Mouse (Mus musculus) cerebellum, postnatal 36 days (tissue): ENCODE measurements around the gene Olfr691.
"Not testable (repeated sequence)": the region's sequence is repeated elsewhere in the genome, so short reads cannot be mapped to it uniquely, and the experiment has no call there.

Source experiments
- DNase-seq, 2 experiments: peaks; one replicate each; pipeline ENCODE4 v3.0.0; 2021 to 2022; ENCODE audit warnings: mixed read lengths in 2 of 2

Gene Olfr691

DNA sequence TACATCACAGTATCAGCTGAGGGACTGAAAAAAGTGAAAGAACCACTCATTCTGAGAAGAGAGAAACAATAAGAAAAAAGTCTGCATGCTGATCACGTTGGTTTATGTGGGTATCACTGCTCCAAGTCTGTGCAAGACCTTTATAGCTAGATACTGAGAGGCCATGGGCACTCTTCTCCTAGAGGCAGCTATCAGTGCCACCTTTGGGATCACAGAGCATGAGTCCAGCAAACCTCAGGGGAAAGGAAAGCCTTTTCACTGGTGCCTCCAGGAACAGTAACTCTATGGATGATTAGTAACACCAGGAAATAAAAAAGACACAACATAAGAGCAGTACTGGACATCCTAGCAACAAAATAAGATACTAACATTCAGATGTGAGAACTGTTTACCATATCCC is at the start of gene Olfr691:
Olfr691 (minus strand) TSS at position 101 of the 400 bp plus-strand sequence.
- no peak for DNase-seq

DNA sequence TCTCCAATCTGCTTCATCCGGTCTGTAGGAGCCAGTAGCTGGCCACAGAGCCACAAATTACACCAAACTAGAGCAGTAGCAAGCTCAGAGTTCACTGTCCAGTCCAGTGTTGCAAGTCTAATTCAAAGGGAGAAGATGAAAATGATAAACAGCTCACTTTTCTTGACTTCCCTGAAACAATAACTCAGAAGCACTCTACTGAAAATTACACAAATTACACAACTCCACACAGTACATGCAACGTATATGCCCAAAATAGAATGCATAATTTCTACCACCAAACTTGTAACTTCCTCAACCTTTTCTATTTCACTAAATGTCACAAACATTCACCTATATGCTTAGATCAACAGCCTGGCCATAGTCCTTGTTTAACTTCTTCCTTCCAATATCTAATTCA is 48.2 kb upstream of the Olfr691 start:
- no peak for DNase-seq

GRCm38 (mm10) chr7:105387696-105388095 is 45.6 kb upstream of the Olfr691 start:
- no peak for DNase-seq

GRCm38 (mm10) chr7:105380329-105380728 is 38.3 kb upstream of the Olfr691 start:
- DNase-seq, result no peak

DNA sequence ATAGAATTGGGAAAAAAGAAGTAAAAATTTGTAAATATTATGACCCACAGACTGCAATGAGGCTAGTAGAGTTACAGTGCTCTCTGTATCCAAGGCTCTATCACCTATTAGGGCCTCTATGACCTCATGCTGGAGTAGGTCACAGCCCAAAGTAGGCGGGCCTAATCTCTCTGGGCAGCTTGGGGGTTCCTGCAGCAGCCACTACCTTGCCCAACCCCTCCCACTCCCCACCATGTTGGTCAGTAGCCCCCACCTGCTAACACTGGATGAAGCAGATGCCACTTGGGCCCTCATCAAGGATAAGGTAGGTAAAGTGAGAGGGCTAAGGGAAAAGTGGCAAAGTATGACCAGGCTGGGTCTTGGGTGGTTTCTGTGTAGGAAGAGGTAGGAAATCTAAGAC is 32.8 kb upstream of the Olfr691 start, which contains the start of gene Gm5901:
Gm5901 (plus strand) TSS at position 173 of the 400 bp plus-strand sequence.
- no peak for DNase-seq

DNA sequence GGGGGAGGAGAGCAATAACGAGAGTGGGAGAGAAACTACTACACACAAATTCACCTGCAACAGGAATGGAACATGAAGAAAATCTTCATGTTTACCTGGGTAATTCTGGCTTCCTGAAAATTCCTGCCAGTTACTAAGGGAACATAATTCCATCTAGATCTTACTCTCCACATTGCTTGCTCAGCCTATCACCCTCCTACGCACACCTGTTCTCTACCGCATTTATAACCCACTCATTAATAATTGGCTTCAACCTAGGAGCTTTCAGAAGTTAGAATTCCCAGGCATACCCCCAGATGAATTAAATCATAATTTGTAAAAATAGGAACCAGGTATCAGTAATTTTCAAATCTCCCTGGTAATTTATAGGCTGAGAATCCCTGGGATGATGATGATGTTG is 31.9 kb upstream of the Olfr691 start:
- no peak for DNase-seq

DNA sequence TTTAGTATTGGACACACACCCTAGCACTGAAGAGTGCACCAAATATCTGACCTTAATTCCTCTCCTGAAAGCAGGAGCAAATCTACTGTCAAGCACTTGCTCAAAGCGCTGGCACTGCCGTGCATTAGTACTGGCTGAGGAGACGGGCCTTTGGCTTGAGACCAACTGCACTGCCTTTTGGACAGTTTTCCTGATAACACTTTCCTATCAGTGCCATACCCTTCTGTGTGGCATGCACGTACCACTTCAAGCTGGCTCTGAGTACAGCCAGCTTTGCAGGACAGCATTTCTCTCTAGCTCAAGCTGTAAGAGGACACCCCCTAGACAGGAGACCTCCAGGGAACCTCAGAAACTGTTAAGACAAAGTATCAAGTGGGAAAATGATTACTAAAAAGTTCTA is 31.4 kb upstream of the Olfr691 start:
- DNase-seq, result peak in 1 of 2 experiments; percentile 20

DNA sequence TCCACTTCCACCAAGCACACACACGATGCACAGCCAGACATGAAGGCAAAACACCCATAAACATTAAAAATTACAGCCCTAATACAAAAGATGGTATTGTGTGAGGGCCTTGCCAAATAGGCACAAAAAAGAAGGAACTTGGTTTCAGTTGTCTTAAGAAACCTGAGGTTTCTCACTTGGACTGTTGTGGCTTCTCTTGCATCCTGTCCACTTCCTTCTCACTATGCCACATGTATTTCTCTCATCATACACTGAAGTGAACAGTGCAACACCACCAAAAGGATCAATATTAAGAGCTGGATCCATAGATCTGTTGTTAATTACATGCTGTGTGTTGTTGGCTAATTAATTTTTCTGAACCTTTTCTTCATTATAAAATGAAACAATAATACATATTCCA is 30.8 kb upstream of the Olfr691 start:
- no peak for DNase-seq

DNA sequence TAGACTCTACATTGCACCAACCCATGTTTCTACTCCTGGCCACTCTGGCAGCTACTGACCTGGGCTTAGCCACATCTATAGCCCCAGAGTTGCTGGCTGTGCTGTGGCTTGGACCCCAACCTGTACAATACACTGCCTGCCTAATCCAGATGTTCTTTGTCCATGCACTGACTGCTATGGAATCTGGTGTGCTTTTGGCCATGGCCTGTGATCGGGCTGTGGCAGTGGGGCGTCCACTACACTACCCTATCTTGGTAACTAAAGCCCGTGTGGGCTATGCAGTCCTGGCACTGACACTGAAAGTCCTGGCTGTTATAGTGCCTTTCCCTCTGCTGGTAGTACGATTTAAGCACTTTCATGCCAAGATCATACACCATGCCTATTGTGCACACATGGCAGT is 26.5 kb upstream of the Olfr691 start:
- DNase-seq, result no peak

- DNase-seq, result no peak
Measured at GRCm38 (mm10) chr7:105367930-105368329, 25.9 kb upstream of the Olfr691 start, which contains the start of gene Olfr692. TSS of gene Olfr692 (plus strand) at chr7:105368230.

GRCm38 (mm10) chr7:105367268-105367667 is 25.2 kb upstream of the Olfr691 start:
- DNase-seq, result no peak

DNA sequence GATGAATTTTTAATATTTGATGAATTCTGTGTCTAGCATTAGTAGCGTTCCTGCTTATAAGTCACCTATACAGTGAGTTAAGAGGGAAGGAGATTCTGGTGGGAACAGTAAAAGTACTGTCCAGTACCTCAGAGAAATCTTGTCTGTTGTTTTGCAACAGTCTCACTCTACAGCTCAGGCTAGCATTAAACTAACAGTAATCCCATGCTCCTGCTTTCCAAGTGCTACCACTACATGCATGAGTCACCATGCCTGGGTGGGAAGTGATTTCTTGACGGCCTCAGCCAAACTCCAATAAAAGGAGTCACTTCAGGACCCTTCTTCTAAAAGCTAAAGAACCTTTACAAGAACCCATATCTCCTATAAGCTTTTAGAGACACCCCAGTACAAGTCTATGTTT is 19.6 kb upstream of the Olfr691 start:
- no peak for DNase-seq

- not testable (repeated sequence) for DNase-seq
Measured at GRCm38 (mm10) chr7:105356487-105356886, 14.4 kb upstream of the Olfr691 start.

DNA sequence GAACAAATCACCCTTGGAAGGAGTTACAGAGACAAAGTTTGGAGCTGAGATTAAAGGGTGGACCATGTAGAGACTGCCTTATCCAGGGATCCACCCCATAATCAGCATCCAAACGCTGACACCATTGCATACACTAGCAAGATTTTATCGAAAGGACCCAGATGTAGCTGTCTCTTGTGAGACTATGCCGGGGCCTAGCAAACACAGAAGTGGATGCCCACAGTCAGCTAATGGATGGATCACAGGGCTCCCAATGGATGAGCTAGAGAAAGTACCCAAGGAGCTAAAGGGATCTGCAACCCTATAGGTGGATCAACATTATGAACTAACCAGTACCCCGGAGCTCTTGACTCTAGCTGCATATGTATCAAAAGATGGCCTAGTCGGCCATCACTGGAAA is 14.0 kb upstream of the Olfr691 start:
- DNase-seq, result not testable (repeated sequence)

GRCm38 (mm10) chr7:105342752-105343151 is 682 bp upstream of the Olfr691 start:
- no peak for DNase-seq

GRCm38 (mm10) chr7:105334004-105334403 is 8.1 kb downstream of the Olfr691 start, which contains the start of gene Olfr690:
TSS of gene Olfr690 (minus strand) at chr7:105334104.
- DNase-seq, result no peak

- DNase-seq, result no peak
Measured at GRCm38 (mm10) chr7:105325302-105325701, 16.8 kb downstream of the Olfr691 start.

DNA sequence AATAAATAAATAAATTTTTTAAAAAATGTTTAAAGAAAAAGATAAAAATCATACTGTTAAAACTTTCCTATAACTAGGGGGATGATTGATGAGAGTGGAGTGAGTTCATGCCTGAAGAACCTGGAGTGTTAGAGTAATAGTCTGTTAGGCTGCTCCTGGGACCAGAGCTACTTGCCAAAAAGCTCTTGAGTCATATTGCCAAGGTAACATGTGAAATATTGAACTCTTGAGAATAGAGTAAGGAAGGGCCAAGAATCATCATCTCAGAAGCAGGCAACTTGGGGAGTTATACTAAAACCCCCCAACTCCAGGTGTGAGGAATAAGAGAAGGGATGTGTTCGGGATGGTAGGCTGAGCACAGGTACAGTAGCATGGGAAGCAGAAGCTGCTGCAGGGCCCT is 31.2 kb downstream of the Olfr691 start, which contains the start of gene Olfr689:
Olfr689 (plus strand) TSS at position 301 of the 400 bp plus-strand sequence.
- no peak for DNase-seq

GRCm38 (mm10) chr7:105290051-105290450 is 52.0 kb downstream of the Olfr691 start:
- DNase-seq, result no peak

GRCm38 (mm10) chr7:105287795-105288194 is 54.3 kb downstream of the Olfr691 start, which contains the start of gene Olfr688:
TSS of gene Olfr688 (plus strand) at chr7:105288095.
- DNase-seq, result no peak
